Mouse (Mus musculus): ENCODE measurements around the gene Dysf. TPM values are rescaled to one million over a fixed set of nuclear protein-coding genes. Genes with fewer than 3 reads are reported as not detected.
"Not testable (repeated sequence)": the region's sequence is repeated elsewhere in the genome, so short reads cannot be mapped to it uniquely, and the experiment has no call there.

The Dysf gene
- polyA plus RNA-seq, 1 experiment from 2014 or later = 2.4 TPM

GRCm38 (mm10) chr6:84016851-84017250 is 8.5 kb downstream of the Dysf start:
- Histone ChIP-seq H3K27me3 (ENCODE audit: control insufficient read depth, insufficient read depth, low read length) (peaks cover 10% of the 10 kb centered on the region), H3K4me2 (no peak overlapping the region), H3K9ac (ENCODE audit: low read length) (no peak overlapping the region), H3K4me1 (ENCODE audit: control insufficient read depth, insufficient read depth, low read length) (peaks cover 3% of the 10 kb centered on the region; the same call in 1 of the 2 replicates), H3K9me3 (ENCODE audit: control insufficient read depth, low read length) (no peaks in the 10 kb centered on the region), H3K4me3 (ENCODE audit: low read depth, low read length) (no peak overlapping the region), H3K36me3 (ENCODE audit: control insufficient read depth, insufficient read depth, low read length) (no peaks in the 10 kb centered on the region), H3K27ac (ENCODE audit: low read depth, low read length) (no peak overlapping the region)
- DNase-seq (ENCODE audit: low spot score, missing footprints) (no peak), ATAC-seq (ENCODE audit: low FRiP score) (no peak)
- 89% methylated on average over 7 of the region's 7 CpGs for WGBS

GRCm38 (mm10) chr6:84017392-84017791 is 9.0 kb downstream of the Dysf start:
- DNase-seq (ENCODE audit: low spot score, missing footprints) (no peak), ATAC-seq (ENCODE audit: low FRiP score) (no peak)

GRCm38 (mm10) chr6:84018906-84019550 is 10.6 kb downstream of the Dysf start:
- 5% methylated on average over 28 of the region's 28 CpGs for WGBS
- Histone ChIP-seq H3K27ac (ENCODE audit: low read depth, low read length) (no peak overlapping the region), H3K4me3 (ENCODE audit: low read depth, low read length) (peak overlapping the region; percentile 19), H3K27me3 (ENCODE audit: control insufficient read depth, insufficient read depth, low read length) (peaks cover 10% of the 10 kb centered on the region), H3K9ac (ENCODE audit: low read length) (peak overlapping the region; percentile 34; the same call in 1 of the 2 replicates), H3K4me2 (peak overlapping the region; percentile 55), H3K36me3 (ENCODE audit: control insufficient read depth, insufficient read depth, low read length) (no peaks in the 10 kb centered on the region), H3K4me1 (ENCODE audit: control insufficient read depth, insufficient read depth, low read length) (no peaks in the 10 kb centered on the region), H3K9me3 (ENCODE audit: control insufficient read depth, low read length) (no peaks in the 10 kb centered on the region)
- no peak for ATAC-seq (ENCODE audit: low FRiP score)
- peak; percentile 92 for DNase-seq (ENCODE audit: low spot score, missing footprints)

More at GRCm38 (mm10) chr6:84017392-84017791, 9.0 kb downstream of the Dysf start:
- no peaks in the 10 kb centered on the region for H3K9me3 ChIP-seq (ENCODE audit: control insufficient read depth, low read length)
- peaks cover 10% of the 10 kb centered on the region for H3K27me3 ChIP-seq (ENCODE audit: control insufficient read depth, insufficient read depth, low read length)
- no peak overlapping the region for H3K9ac ChIP-seq (ENCODE audit: low read length)
- H3K27ac ChIP-seq (ENCODE audit: low read depth, low read length) = no peak overlapping the region
- 60% methylated on average over 3 of the region's 3 CpGs for WGBS
- H3K36me3 ChIP-seq (ENCODE audit: control insufficient read depth, insufficient read depth, low read length) = no peaks in the 10 kb centered on the region
- no peak overlapping the region for H3K4me2 ChIP-seq
- no peak overlapping the region for H3K4me3 ChIP-seq (ENCODE audit: low read depth, low read length)
- no peaks in the 10 kb centered on the region for H3K4me1 ChIP-seq (ENCODE audit: control insufficient read depth, insufficient read depth, low read length)

GRCm38 (mm10) chr6:84020002-84020401 is 11.6 kb downstream of the Dysf start:
- Histone ChIP-seq H3K36me3 (ENCODE audit: control insufficient read depth, insufficient read depth, low read length) (no peaks in the 10 kb centered on the region), H3K27ac (ENCODE audit: low read depth, low read length) (no peak overlapping the region), H3K4me1 (ENCODE audit: control insufficient read depth, insufficient read depth, low read length) (no peaks in the 10 kb centered on the region), H3K27me3 (ENCODE audit: control insufficient read depth, insufficient read depth, low read length) (peaks cover 10% of the 10 kb centered on the region), H3K4me2 (no peak overlapping the region), H3K9me3 (ENCODE audit: control insufficient read depth, low read length) (no peaks in the 10 kb centered on the region), H3K4me3 (ENCODE audit: low read depth, low read length) (no peak overlapping the region), H3K9ac (ENCODE audit: low read length) (no peak overlapping the region)
- DNase-seq (ENCODE audit: low spot score, missing footprints) (no peak), ATAC-seq (ENCODE audit: low FRiP score) (no peak)
- 76% methylated on average over 4 of the region's 4 CpGs for WGBS

- DNase-seq (ENCODE audit: low spot score, missing footprints) (no peak), ATAC-seq (ENCODE audit: low FRiP score) (no peak)
- no peak overlapping the region for H3K4me3 ChIP-seq (ENCODE audit: low read depth, low read length)
- H3K4me2 ChIP-seq = no peak overlapping the region
- no peak overlapping the region for H3K27ac ChIP-seq (ENCODE audit: low read depth, low read length)
- H3K36me3 ChIP-seq (ENCODE audit: control insufficient read depth, insufficient read depth, low read length) = no peaks in the 10 kb centered on the region
- H3K27me3 ChIP-seq (ENCODE audit: control insufficient read depth, insufficient read depth, low read length) = peaks cover 10% of the 10 kb centered on the region
- no peak overlapping the region for H3K9ac ChIP-seq (ENCODE audit: low read length)
- no peaks in the 10 kb centered on the region for H3K4me1 ChIP-seq (ENCODE audit: control insufficient read depth, insufficient read depth, low read length)
- no peaks in the 10 kb centered on the region for H3K9me3 ChIP-seq (ENCODE audit: control insufficient read depth, low read length)
- 83% methylated on average over 3 of the region's 3 CpGs for WGBS
These were observed 13.6 kb downstream of the Dysf start for GRCm38 (mm10) chr6:84021990-84022389.

- no peak for ATAC-seq (ENCODE audit: low FRiP score)
- WGBS = 74% methylated on average over 3 of the region's 3 CpGs
- no peaks in the 10 kb centered on the region for H3K4me1 ChIP-seq (ENCODE audit: control insufficient read depth, insufficient read depth, low read length)
These were observed 17.2 kb downstream of the Dysf start for GRCm38 (mm10) chr6:84025636-84026035.

GRCm38 (mm10) chr6:84028791-84029190 is 20.4 kb downstream of the Dysf start:
- Histone ChIP-seq H3K9me3 (ENCODE audit: control insufficient read depth, low read length) (no peaks in the 10 kb centered on the region), H3K9ac (ENCODE audit: low read length) (no peak overlapping the region), H3K27ac (ENCODE audit: low read depth, low read length) (no peak overlapping the region), H3K27me3 (ENCODE audit: control insufficient read depth, insufficient read depth, low read length) (no peaks in the 10 kb centered on the region), H3K4me2 (no peak overlapping the region), H3K4me3 (ENCODE audit: low read depth, low read length) (no peak overlapping the region), H3K36me3 (ENCODE audit: control insufficient read depth, insufficient read depth, low read length) (no peaks in the 10 kb centered on the region), H3K4me1 (ENCODE audit: control insufficient read depth, insufficient read depth, low read length) (no peaks in the 10 kb centered on the region)
- ATAC-seq (ENCODE audit: low FRiP score) = no peak
- no peak for DNase-seq (ENCODE audit: low spot score, missing footprints)

More at GRCm38 (mm10) chr6:84025636-84026035, 17.2 kb downstream of the Dysf start:
- Histone ChIP-seq H3K4me3 (ENCODE audit: low read depth, low read length) (no peak overlapping the region), H3K36me3 (ENCODE audit: control insufficient read depth, insufficient read depth, low read length) (no peaks in the 10 kb centered on the region), H3K27ac (ENCODE audit: low read depth, low read length) (no peak overlapping the region), H3K4me2 (no peak overlapping the region), H3K9ac (ENCODE audit: low read length) (no peak overlapping the region), H3K27me3 (ENCODE audit: control insufficient read depth, insufficient read depth, low read length) (no peaks in the 10 kb centered on the region), H3K9me3 (ENCODE audit: control insufficient read depth, low read length) (no peaks in the 10 kb centered on the region)
- peak; percentile 62 for DNase-seq (ENCODE audit: low spot score, missing footprints)

- no peak overlapping the region for H3K9ac ChIP-seq (ENCODE audit: low read length)
- DNase-seq (ENCODE audit: low spot score, missing footprints) (no peak), ATAC-seq (ENCODE audit: low FRiP score) (no peak)
- no peaks in the 10 kb centered on the region for H3K4me1 ChIP-seq (ENCODE audit: control insufficient read depth, insufficient read depth, low read length)
- H3K27ac ChIP-seq (ENCODE audit: low read depth, low read length) = no peak overlapping the region
- H3K4me2 ChIP-seq = no peak overlapping the region
- 88% methylated on average over 7 of the region's 7 CpGs for WGBS
- H3K4me3 ChIP-seq (ENCODE audit: low read depth, low read length) = no peak overlapping the region
- H3K27me3 ChIP-seq (ENCODE audit: control insufficient read depth, insufficient read depth, low read length) = no peaks in the 10 kb centered on the region
- H3K36me3 ChIP-seq (ENCODE audit: control insufficient read depth, insufficient read depth, low read length) = no peaks in the 10 kb centered on the region
- H3K9me3 ChIP-seq (ENCODE audit: control insufficient read depth, low read length) = no peaks in the 10 kb centered on the region
These were observed 21.4 kb downstream of the Dysf start for GRCm38 (mm10) chr6:84029775-84030174.

- not testable (repeated sequence) for H3K4me1 ChIP-seq (ENCODE audit: control insufficient read depth, insufficient read depth, low read length); ATAC-seq (ENCODE audit: low FRiP score); H3K27me3 ChIP-seq (ENCODE audit: control insufficient read depth, insufficient read depth, low read length); H3K9me3 ChIP-seq (ENCODE audit: control insufficient read depth, low read length); DNase-seq (ENCODE audit: low spot score, missing footprints); H3K36me3 ChIP-seq (ENCODE audit: control insufficient read depth, insufficient read depth, low read length); H3K27ac ChIP-seq (ENCODE audit: low read depth, low read length); H3K4me2 ChIP-seq; H3K4me3 ChIP-seq (ENCODE audit: low read depth, low read length); H3K9ac ChIP-seq (ENCODE audit: low read length)
- WGBS = 81% methylated on average over 5 of the region's 5 CpGs
These were observed 24.1 kb downstream of the Dysf start for GRCm38 (mm10) chr6:84032516-84032915.
